Mouse (Mus musculus) G1E (cell line): ENCODE results near the gene Gm4969. TPM values are rescaled to one million over a fixed set of nuclear protein-coding genes. Genes with fewer than 3 reads are reported as not detected.

Source experiments
- ATAC-seq: 2 replicates; pipeline ENCODE4 v1.8.0; 2016; ENCODE audit warnings: mild to moderate bottlenecking; ENCODE audit not compliant: insufficient number of reproducible peaks, poor library complexity, low FRiP score, severe bottlenecking; ENCODE audit errors: extremely low read depth
- DNase-seq: peaks from one replicate; pipeline ENCODE4 v3.0.0; 2012; ENCODE audit warnings: low spot score
- H3K27me3 ChIP-seq: 2 replicates; pipeline ENCODE4 v1.6.1; 2012; ENCODE audit warnings: mild to moderate bottlenecking, low read length, inconsistent platforms; ENCODE audit not compliant: insufficient read depth
- H3K36me3 ChIP-seq: replicated peaks from 2 replicates; pipeline ENCODE3; 2012; ENCODE audit warnings: mild to moderate bottlenecking, inconsistent platforms
- H3K4me1 ChIP-seq: 2 replicates; pipeline ENCODE4 v1.6.1; 2012; ENCODE audit warnings: low read depth, low read length, inconsistent platforms, mixed read lengths; ENCODE audit not compliant: insufficient read depth
- H3K4me3 ChIP-seq: 2 replicates; pipeline ENCODE4 v1.5.1; 2012; ENCODE audit warnings: low read depth, mild to moderate bottlenecking, inconsistent platforms, low read length, moderate library complexity, mixed read lengths
- H3K9me3 ChIP-seq: replicated peaks from 2 replicates; pipeline ENCODE4 v1.6.1; 2012; ENCODE audit warnings: inconsistent platforms
- CTCF ChIP-seq: IDR thresholded peaks from 2 replicates; pipeline ENCODE4 v1.5.1; 2012; ENCODE audit warnings: low read depth, low read length, inconsistent platforms, mixed read lengths
- GATA1 ChIP-seq: IDR thresholded peaks from 2 replicates; pipeline ENCODE4 v1.6.1; 2012; ENCODE audit warnings: borderline replicate concordance, low read length, inconsistent platforms, mixed read lengths
- GATA2 ChIP-seq: IDR thresholded peaks from 2 replicates; pipeline ENCODE4 v1.6.1; 2012; ENCODE audit warnings: low read depth, low read length, inconsistent platforms, borderline replicate concordance
- POLR2AphosphoS5 ChIP-seq: IDR thresholded peaks from 2 replicates; pipeline ENCODE4 v1.6.1; 2012; ENCODE audit warnings: low read depth, low read length, inconsistent platforms; ENCODE audit not compliant: insufficient replicate concordance
- TAL1 ChIP-seq: conservative IDR thresholded peaks from 2 replicates; pipeline ENCODE4 v1.6.1; 2012; ENCODE audit warnings: low read depth, low read length, inconsistent platforms, mixed read lengths
- polyA plus RNA-seq: library from polyadenylated mRNA; stranded (reverse); fragments of >175 nt; gene quantifications from 2 replicates; pipeline ENCODE4 v1.2.3, GENCODE M21; 2012
- total RNA-seq, 2 experiments: library from RNA; stranded (forward) in 1 of 2; stranded (reverse) in 1 of 2; fragments of 200-1000 nt in 1 of 2; fragments of >200 nt in 1 of 2; fragmentation: Nextera tagmentation in 1 of 2; gene quantifications; 2 replicates each; pipeline ENCODE4 v1.2.3; 2014 to 2017

The Gm4969 gene
- total and polyA plus RNA-seq, 3 experiments, result 0.05 TPM; not detected in 2

DNA sequence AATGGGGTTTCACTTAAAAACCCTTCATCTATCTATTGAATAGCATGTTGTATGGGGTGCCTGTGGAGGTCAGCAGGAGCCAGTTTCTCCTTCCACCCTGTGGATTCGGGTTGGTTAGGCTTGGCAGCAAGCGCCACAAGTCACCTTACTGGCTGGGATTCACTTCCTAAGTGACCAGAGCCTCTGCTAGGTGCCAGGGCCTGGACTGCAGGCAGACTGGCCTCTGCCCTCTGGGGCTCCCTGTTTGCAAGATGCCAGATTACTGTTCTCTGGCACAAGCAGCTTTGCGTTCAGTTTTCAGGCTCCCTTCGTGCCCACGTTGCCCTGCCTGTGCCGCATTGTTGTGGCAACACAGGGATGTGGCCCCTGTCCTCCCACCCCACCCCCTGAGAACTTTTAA lies 6.5 kb upstream of the Gm4969 start:
- no peak for ATAC-seq
- peaks cover 26% of the 10 kb centered on the region for H3K4me1 ChIP-seq
- H3K4me3 ChIP-seq, result no peak overlapping the region
- no peaks in the 10 kb centered on the region for H3K9me3 ChIP-seq
- no peaks in the 10 kb centered on the region for H3K27me3 ChIP-seq
- no peak for DNase-seq
- peaks cover 64% of the 10 kb centered on the region for H3K36me3 ChIP-seq
- TF ChIP-seq TAL1 (no peak), GATA2 (no peak), POLR2AphosphoS5 (no peak), CTCF (no peak), GATA1 (no peak)

DNA sequence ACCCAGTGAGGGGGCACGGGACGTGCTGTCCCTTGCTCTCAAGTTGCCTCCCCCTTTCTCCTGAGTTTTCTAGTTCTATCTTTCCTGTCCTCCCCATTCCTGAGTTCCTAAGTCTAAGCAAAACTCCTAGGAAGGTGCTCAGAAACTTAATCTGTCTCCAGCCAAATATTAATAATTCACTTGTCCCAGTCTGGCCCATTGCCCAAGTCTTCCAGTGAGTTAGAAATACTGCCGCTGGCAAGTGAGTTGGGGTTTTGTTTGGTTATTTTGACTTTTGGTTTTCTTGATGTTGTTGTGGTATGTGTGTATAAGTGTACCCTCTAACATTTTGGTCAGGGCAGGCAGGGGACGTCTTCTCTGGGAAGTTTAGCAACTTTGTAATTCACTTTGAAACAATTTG lies 3.5 kb upstream of the Gm4969 start:
- peaks cover 24% of the 10 kb centered on the region for H3K4me1 ChIP-seq
- TF ChIP-seq TAL1 (no peak), GATA1 (no peak)

DNA sequence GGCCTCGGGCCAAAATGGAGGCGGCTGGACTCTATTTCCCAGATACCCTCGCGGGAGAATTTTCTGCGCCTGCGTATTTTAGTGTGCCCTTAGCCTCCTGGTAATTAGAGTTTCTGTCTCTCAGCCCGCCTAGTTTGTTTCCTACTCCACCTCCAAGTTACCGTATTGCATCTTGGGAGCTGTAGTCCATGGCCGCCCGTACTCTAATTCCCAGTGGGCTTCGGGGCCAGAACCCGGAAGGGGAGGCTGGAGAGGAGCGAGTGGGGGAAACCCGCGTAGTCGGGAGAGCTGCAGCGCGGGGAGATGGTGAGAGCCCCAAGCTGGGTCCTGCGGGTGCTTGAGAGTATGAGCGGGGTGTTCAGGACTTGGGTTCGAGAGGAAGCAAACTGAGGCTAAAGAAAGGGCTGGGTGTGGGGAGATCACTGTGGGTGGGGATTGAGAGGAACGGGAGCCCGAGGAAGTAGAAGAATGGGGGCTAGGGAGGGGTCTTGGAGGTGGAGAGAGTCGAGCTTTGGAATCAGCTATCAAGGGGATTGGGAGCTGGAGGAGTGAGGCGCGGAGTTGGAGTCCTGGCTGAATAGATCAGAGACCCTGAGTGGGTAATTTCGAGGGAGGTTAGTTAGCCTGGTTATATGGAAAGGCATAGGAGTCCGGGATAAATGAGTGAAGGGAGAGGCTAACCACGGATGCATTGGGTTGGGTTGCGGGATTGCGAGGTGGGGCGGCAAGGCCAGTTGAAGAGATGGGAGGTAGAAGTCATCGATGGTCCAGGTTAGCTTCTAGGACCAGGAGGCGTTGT lies 1.7 kb upstream of the Gm4969 start, which contains the start of gene Fbxo46:
Fbxo46 (plus strand) TSS at position 229 of the 799 bp plus-strand sequence.
- H3K36me3 ChIP-seq, result peaks cover 19% of the 10 kb centered on the region
- no peaks in the 10 kb centered on the region; the same call in 1 of the 2 replicates for H3K27me3 ChIP-seq
- peak; percentile 99 for ATAC-seq
- TF ChIP-seq GATA1 (no peak), CTCF (no peak), GATA2 (no peak), POLR2AphosphoS5 (no peak), TAL1 (no peak)
- peaks cover 24% of the 10 kb centered on the region for H3K4me1 ChIP-seq
- peak within 1 kb of the TSS; percentile 77 for H3K4me3 ChIP-seq
- DNase-seq, result peak; percentile 91
- peaks cover 7% of the 10 kb centered on the region for H3K9me3 ChIP-seq

More for the DNA sequence above, 3.5 kb upstream of the Gm4969 start:
- H3K27me3 ChIP-seq, result no peaks in the 10 kb centered on the region; the same call in 1 of the 2 replicates
- ATAC-seq (no peak), DNase-seq (no peak)
- H3K9me3 ChIP-seq, result peaks cover 7% of the 10 kb centered on the region
- no peak overlapping the region for H3K4me3 ChIP-seq
- peaks cover 36% of the 10 kb centered on the region for H3K36me3 ChIP-seq

DNA sequence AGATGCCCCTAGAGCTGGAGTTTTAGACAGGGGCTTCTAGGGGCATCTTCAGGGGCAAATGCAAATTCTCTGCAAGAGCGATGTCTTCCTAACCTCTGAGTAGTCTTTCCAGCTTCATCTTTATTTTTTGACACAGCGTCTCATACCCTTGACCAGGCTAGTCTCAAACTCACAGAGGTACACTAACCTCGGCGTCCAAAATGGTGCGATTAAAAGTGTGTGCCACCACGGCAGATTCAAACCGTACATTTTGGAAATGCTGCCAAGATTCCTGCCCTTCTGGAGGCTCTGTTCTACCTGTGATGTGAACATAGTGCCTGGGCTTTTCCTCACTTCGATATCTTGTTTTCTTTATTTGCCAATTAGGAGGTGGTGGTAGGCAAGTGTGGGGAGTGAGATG lies 915 bp upstream of the Gm4969 start:
- Histone ChIP-seq H3K27me3 (no peaks in the 10 kb centered on the region; the same call in 1 of the 2 replicates), H3K4me3 (no peak overlapping the region; the same call in 1 of the 2 replicates), H3K9me3 (peaks cover 7% of the 10 kb centered on the region), H3K4me1 (peaks cover 24% of the 10 kb centered on the region), H3K36me3 (peaks cover 11% of the 10 kb centered on the region)
- TF ChIP-seq GATA1 (no peak), POLR2AphosphoS5 (no peak), TAL1 (no peak), GATA2 (no peak), CTCF (no peak)
- ATAC-seq (no peak), DNase-seq (no peak)

DNA sequence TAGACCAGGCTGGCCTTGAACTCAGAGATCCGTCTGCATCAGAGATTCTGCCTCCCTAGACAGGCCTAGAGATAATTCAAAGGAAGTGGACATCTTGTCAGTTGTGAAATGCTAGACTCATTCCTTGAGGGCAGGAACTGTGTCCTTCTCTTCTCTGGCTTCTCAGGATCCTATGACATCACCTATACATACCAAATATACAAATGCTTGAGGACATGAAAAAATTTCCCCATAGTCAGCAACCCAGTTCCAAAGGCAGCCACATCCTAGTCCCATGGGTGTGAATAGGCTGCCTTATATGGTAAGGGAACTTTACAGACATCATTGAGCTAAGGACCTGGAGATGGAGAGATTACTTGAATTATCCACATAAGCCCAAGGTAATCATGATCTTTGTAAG lies 8.6 kb downstream of the Gm4969 start:
- Histone ChIP-seq H3K4me1 (no peaks in the 10 kb centered on the region; the same call in 1 of the 2 replicates), H3K27me3 (peaks cover 65% of the 10 kb centered on the region), H3K36me3 (no peaks in the 10 kb centered on the region), H3K4me3 (no peak overlapping the region), H3K9me3 (no peaks in the 10 kb centered on the region)
- TF ChIP-seq POLR2AphosphoS5, result no peak
- no peak for TF ChIP-seq GATA2
- TF ChIP-seq TAL1, result no peak
- no peak for TF ChIP-seq CTCF
- TF ChIP-seq GATA1, result no peak
- no peak for ATAC-seq
- no peak for DNase-seq

DNA sequence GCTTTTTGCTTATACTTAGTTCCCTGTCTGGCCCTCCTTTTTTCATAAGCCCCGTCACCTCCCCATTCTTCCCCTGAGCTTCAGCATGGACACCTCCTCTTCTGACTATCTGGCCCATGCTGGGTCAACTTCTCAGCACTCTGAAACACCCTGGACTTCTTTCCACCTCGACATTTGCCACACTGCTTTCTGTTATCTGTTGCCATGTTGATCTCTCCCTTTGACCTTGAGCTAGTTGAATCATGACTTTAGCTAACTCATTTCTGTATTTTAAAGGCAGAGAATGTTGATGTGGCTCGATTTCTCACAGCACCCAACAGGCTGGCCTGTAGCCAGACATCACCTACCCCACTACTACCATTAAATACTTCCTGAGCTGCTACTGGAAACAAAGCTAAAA lies 10.7 kb downstream of the Gm4969 start:
- no peak overlapping the region for H3K4me3 ChIP-seq
- no peaks in the 10 kb centered on the region for H3K9me3 ChIP-seq
- TF ChIP-seq TAL1 (no peak), CTCF (no peak), GATA1 (no peak), GATA2 (no peak), POLR2AphosphoS5 (no peak)
- DNase-seq, result no peak
- H3K27me3 ChIP-seq, result peaks cover 78% of the 10 kb centered on the region
- no peak for ATAC-seq
- no peaks in the 10 kb centered on the region; the same call in 1 of the 2 replicates for H3K4me1 ChIP-seq
- H3K36me3 ChIP-seq, result no peaks in the 10 kb centered on the region
